Mouse (Mus musculus) liver, embryonic 14 days (tissue): ENCODE data around the gene Nmnat3. TPM values are rescaled to one million over a fixed set of nuclear protein-coding genes. Genes with fewer than 3 reads are reported as not detected.

Experiments used
- polyA plus RNA-seq: library from polyadenylated mRNA; depleted of rRNA; stranded (reverse); fragments of >200 nt; gene quantifications from 2 replicates; pipeline ENCODE4 v1.2.3, GENCODE M21; 2012; rRNA removed

Nmnat3 gene
- 15.6 and 18.9 TPM in 2 replicates for polyA plus RNA-seq

DNA sequence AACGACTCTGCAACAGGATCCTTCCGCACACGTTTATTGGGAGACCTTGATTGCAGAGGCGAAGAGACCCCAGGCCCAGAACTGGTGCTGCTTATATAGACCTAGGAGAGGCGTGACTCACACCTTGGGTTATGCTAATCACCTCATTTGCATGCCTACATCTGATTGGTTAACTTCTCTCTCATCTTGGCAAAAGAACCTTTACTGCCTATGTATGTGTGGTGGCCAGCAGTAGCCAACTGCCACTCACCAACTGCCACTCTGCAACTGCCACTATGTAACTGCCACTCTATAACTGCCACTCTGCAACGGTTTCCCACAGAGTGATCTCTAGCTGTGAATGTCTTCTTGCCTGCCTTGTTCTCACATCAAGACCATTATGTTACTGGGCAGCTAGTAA, at the start of gene Nmnat3:
Gene Nmnat3, plus strand, starts transcription at position 301 of the 400 bp plus-strand sequence.

DNA sequence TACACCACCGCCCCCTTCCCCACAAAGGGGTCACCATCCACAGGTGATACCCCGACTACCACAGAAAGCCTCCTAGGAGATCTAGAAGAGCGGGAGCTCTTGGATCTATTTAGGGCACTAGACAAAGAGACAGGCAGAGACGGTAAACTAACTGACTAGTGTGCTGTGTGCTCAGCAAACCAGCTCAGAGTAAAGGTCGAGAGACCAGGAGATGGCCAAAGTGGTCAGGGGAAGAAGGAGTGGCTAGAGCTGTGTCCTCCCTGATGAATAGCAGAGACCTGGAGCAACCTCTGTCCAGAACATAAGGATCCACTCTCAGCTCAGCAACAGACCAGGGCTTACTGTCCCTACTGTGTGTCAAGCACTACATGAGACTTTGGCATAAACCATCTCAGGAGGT, 135.4 kb downstream of the Nmnat3 start, which contains the start of gene Rbp1:
Gene Rbp1, plus strand, starts transcription at position 306 of the 400 bp plus-strand sequence.

Other genes with a start within 250 kb of the Nmnat3 start
- gene Rbp1, start 135.5 kb downstream of the Nmnat3 start, polyA plus RNA-seq: 33.0 and 33.1 TPM in 2 replicates
- 7.3 and 7.7 TPM in 2 replicates for gene Rbp2, start 198.7 kb downstream of the Nmnat3 start, polyA plus RNA-seq